Mouse (Mus musculus) CH12.LX (cell line): ENCODE measurements around the gene Etl4. TPM values are rescaled to one million over a fixed set of nuclear protein-coding genes. Genes with fewer than 3 reads are reported as not detected.

Experiments used
- DNase-seq: peaks from one replicate; pipeline ENCODE4 v3.0.0-alpha.2; 2013; ENCODE audit errors: extremely low read depth
- H3K27ac ChIP-seq: 2 replicates; pipeline ENCODE4 v1.5.1; 2012; ENCODE audit warnings: low read depth, mild to moderate bottlenecking, control low read depth, moderate library complexity; ENCODE audit not compliant: insufficient read depth
- H3K27me3 ChIP-seq: replicated peaks from 2 replicates; pipeline ENCODE3; 2012; ENCODE audit warnings: inconsistent platforms
- H3K36me3 ChIP-seq, 2 experiments: replicated peaks in 1 of 2; 2 replicates each; pipeline versions ENCODE3 to v1.6.1; 2012; ENCODE audit warnings: inconsistent platforms in 1 of 2, low read length in 1 of 2, mild to moderate bottlenecking in 1 of 2, mixed read lengths in 1 of 2, moderate library complexity in 1 of 2; ENCODE audit not compliant: control insufficient read depth in 1 of 2, insufficient read depth in 1 of 2
- H3K4me1 ChIP-seq, 2 experiments: 2 replicates each; pipeline ENCODE4 v1.6.1; 2012; ENCODE audit warnings: inconsistent platforms in 1 of 2, moderate library complexity in 1 of 2; ENCODE audit not compliant: insufficient read depth in 2 of 2, control insufficient read depth in 1 of 2
- H3K4me2 ChIP-seq: 2 replicates; pipeline ENCODE4 v1.6.1; 2012; ENCODE audit warnings: low read depth, mild to moderate bottlenecking, control low read depth; ENCODE audit not compliant: poor library complexity, insufficient read depth, severe bottlenecking
- H3K4me3 ChIP-seq, 3 experiments: fragments of 150-350 bp in 1 of 3; sonication (generic) in 1 of 3; replicated peaks in 1 of 3; 2 replicates each; pipeline versions ENCODE3 to v1.5.1; 2011 to 2012; ENCODE audit warnings: low read depth in 2 of 3, low read length in 2 of 3, mild to moderate bottlenecking in 2 of 3, moderate library complexity in 2 of 3, control low read depth in 1 of 3, improper control_type of control experiment in 1 of 3, inconsistent platforms in 1 of 3, mixed read lengths in 1 of 3; ENCODE audit not compliant: poor library complexity in 1 of 3
- H3K79me2 ChIP-seq: replicated peaks from 2 replicates; pipeline ENCODE4 v1.6.1; 2012; ENCODE audit warnings: mild to moderate bottlenecking, moderate library complexity; ENCODE audit not compliant: control insufficient read depth, poor library complexity, insufficient read depth, severe bottlenecking; ENCODE audit errors: extremely low read depth
- H3K9ac ChIP-seq: 2 replicates; pipeline ENCODE4 v1.6.1; 2012; ENCODE audit warnings: low read depth, mild to moderate bottlenecking, control low read depth, moderate library complexity; ENCODE audit not compliant: insufficient read depth
- H3K9me3 ChIP-seq: replicated peaks from 2 replicates; pipeline ENCODE3; 2012; ENCODE audit warnings: low read length, inconsistent platforms, mixed read lengths
- CHD2 ChIP-seq: IDR thresholded peaks from 2 replicates; pipeline ENCODE4 v1.6.1; 2011; ENCODE audit warnings: low read length, improper control_type of control experiment
- CTCF ChIP-seq, 2 experiments: IDR thresholded peaks in 1 of 2; conservative IDR thresholded peaks in 1 of 2; 2 replicates each; pipeline ENCODE4 v1.5.1; 2011 to 2012; ENCODE audit warnings: low read depth in 2 of 2, low read length in 2 of 2, improper control_type of control experiment in 1 of 2, inconsistent platforms in 1 of 2, mild to moderate bottlenecking in 1 of 2, moderate library complexity in 1 of 2
- JUND ChIP-seq: conservative IDR thresholded peaks from 2 replicates; pipeline ENCODE4 v1.6.1; 2011; ENCODE audit warnings: low read depth, low read length, improper control_type of control experiment
- MAFK ChIP-seq: IDR thresholded peaks from 2 replicates; pipeline ENCODE4 v1.6.1; 2011; ENCODE audit warnings: low read length, improper control_type of control experiment; ENCODE audit not compliant: insufficient replicate concordance
- MAX ChIP-seq: IDR thresholded peaks from 2 replicates; pipeline ENCODE4 v1.6.1; 2011; ENCODE audit warnings: low read length, improper control_type of control experiment
- MAZ ChIP-seq: IDR thresholded peaks from 2 replicates; pipeline ENCODE4 v1.6.1; 2012; ENCODE audit warnings: low read depth, mild to moderate bottlenecking, inconsistent platforms, low read length, improper control_type of control experiment, moderate library complexity
- MXI1 ChIP-seq: IDR thresholded peaks from 2 replicates; pipeline ENCODE4 v1.6.1; 2011; ENCODE audit warnings: mild to moderate bottlenecking, low read depth, low read length, improper control_type of control experiment
- MYC ChIP-seq: IDR thresholded peaks from 2 replicates; pipeline ENCODE4 v1.6.1; 2011; ENCODE audit warnings: low read depth, mild to moderate bottlenecking, improper control_type of control experiment, low read length
- NELFE ChIP-seq: IDR thresholded peaks from 2 replicates; pipeline ENCODE4 v1.6.1; 2011; ENCODE audit warnings: low read depth, low read length, improper control_type of control experiment
- POLR2A ChIP-seq: IDR thresholded peaks from 2 replicates; pipeline ENCODE4 v1.6.1; 2011; ENCODE audit warnings: low read depth, mild to moderate bottlenecking, improper control_type of control experiment, low read length
- RCOR1 ChIP-seq: conservative IDR thresholded peaks from 2 replicates; pipeline ENCODE4 v1.6.1; 2012; ENCODE audit warnings: low read depth, mild to moderate bottlenecking, inconsistent platforms, low read length, improper control_type of control experiment
- SMC3 ChIP-seq: IDR thresholded peaks from 2 replicates; pipeline ENCODE4 v1.6.1; 2011; ENCODE audit warnings: low read depth, low read length, improper control_type of control experiment
- USF1 ChIP-seq: IDR thresholded peaks from 2 replicates; pipeline ENCODE4 v1.6.1; 2014; ENCODE audit warnings: low read depth, mild to moderate bottlenecking, inconsistent platforms, low read length, improper control_type of control experiment
- ZC3H11A ChIP-seq: IDR thresholded peaks from 2 replicates; pipeline ENCODE4 v1.6.1; 2012; ENCODE audit warnings: low read depth, mild to moderate bottlenecking, inconsistent platforms, low read length, improper control_type of control experiment
- ZKSCAN1 ChIP-seq: IDR thresholded peaks from 2 replicates; pipeline ENCODE4 v1.6.1; 2012; ENCODE audit warnings: low read depth, inconsistent platforms, low read length, improper control_type of control experiment, borderline replicate concordance
- ZNF384 ChIP-seq: IDR thresholded peaks from 2 replicates; pipeline ENCODE4 v1.6.1; 2012; ENCODE audit warnings: low read depth, low read length, improper control_type of control experiment, inconsistent platforms
- dilution Hi-C: fragments of 300-500 bp; cut with MboI; formaldehyde crosslinking; loops from 2 replicates; pipeline ENCODE4 v1.14.3; 2020; ENCODE audit warnings: low sequenced_read_pairs; ENCODE audit not compliant: extremely low pct_unique_long_range_greater_than_20kb, extremely low pct_ligation_motif_present
- in situ Hi-C: fragments of 300-500 bp; cut with MboI; formaldehyde crosslinking; loops from 3 replicates; pipeline ENCODE4 v1.14.3; 2019; ENCODE audit warnings: low sequenced_read_pairs, low pct_ligation_motif_present, low pct_unique_long_range_greater_than_20kb, mixed read lengths
- polyA plus RNA-seq: library from polyadenylated mRNA; unstranded; fragments of >175 nt; gene quantifications from 2 replicates; pipeline ENCODE4 v1.2.1, GENCODE M21; 2012; ENCODE audit warnings: low read depth; ENCODE audit not compliant: insufficient read length
- total RNA-seq, 2 experiments: library from RNA; depleted of rRNA; stranded (reverse); fragments of 300-350 nt in 1 of 2; fragments of >200 nt in 1 of 2; gene quantifications; 2 replicates each; pipeline ENCODE4 v1.2.3; 2012 to 2014

Etl4 gene
- total and polyA plus RNA-seq, 3 experiments, result 7.2 to 18.6 (median 11.7) TPM

DNA sequence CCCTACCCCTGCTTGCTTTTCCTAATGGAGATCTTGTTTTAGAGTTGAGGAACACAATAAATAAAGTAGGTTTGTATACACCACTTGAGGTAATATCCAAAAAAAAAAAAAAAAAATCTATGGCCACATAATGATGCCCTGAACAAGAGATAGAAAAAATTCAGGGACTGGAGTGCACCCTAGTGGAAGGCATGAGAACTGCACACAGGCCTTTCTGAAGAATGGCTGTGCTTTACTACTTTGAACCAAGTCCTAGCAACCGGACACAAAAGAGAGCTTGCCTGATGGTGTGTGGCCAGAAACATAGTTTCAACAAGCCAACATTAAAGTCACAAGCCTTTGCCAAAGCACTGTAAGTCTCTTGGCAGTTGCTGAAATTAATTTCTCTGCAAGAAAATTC, 706.4 kb downstream of the Etl4 start:
- DNase-seq, result peak; percentile 59

DNA sequence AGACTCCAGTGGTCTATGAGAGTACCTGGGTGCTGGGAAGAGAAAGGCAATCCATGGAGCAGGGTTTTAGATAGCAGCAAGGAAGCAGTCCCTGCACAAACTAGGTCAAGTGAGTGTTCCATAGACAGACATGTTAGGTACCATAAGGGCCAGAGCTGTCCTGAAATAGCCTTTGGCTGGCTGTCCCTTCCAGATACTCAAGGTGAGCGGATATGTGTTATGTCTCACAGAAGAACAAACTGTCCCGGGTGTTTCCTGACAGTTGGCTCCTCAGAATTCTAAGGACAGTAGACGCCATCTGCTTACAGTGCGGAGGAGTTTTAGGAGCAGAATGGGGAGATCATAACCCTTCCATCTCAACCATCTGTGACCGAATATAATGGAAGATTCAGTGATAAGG, 708.8 kb downstream of the Etl4 start:
- Histone ChIP-seq H3K27ac (no peak overlapping the region), H3K4me3 (no peak overlapping the region), H3K9me3 (no peaks in the 10 kb centered on the region), H3K4me2 (no peak overlapping the region), H3K9ac (no peak overlapping the region), H3K79me2 (no peaks in the 10 kb centered on the region; the same call in 1 of the 2 replicates), H3K4me1 (peaks cover 0 to 2% of the 10 kb centered on the region in 2 experiments; a peak in 1 of 4 replicates), H3K36me3 (peaks cover 0 to 8% of the 10 kb centered on the region in 2 experiments), H3K27me3 (no peaks in the 10 kb centered on the region)
- in situ Hi-C loops, result loop anchor here (5.0 kb wide), 1 partner anchor 346 kb away; no protein-coding TSS in a partner anchor
- no peak for TF ChIP-seq MAFK
- TF ChIP-seq NELFE, result no peak
- TF ChIP-seq MAZ, result no peak
- TF ChIP-seq USF1, result no peak
- TF ChIP-seq CHD2, result no peak
- no peak for TF ChIP-seq MAX
- no peak for TF ChIP-seq ZKSCAN1
- no peak for TF ChIP-seq RCOR1
- no peak for TF ChIP-seq JUND
- TF ChIP-seq MYC, result no peak
- TF ChIP-seq CTCF (conservative IDR thresholded peaks at IDR 0.05 in 1 of 2, IDR thresholded peaks at IDR 0.05 in 1 of 2; ENCODE audit: low read depth in 2 of 2, low read length in 2 of 2), result no peak
- dilution Hi-C loops, result no loop called here
- no peak for DNase-seq

More for the DNA sequence above, 706.4 kb downstream of the Etl4 start:
- no peak overlapping the region for H3K9ac ChIP-seq
- no peak overlapping the region for H3K27ac ChIP-seq
- H3K79me2 ChIP-seq, result no peaks in the 10 kb centered on the region; the same call in 1 of the 2 replicates
- peaks cover 7 to 8% of the 10 kb centered on the region in 2 experiments; a peak in 1 of 4 replicates for H3K4me1 ChIP-seq
- no peaks in the 10 kb centered on the region for H3K27me3 ChIP-seq
- peaks cover 0 to 17% of the 10 kb centered on the region in 2 experiments for H3K36me3 ChIP-seq
- TF ChIP-seq SMC3 (peak; percentile 96), ZNF384 (peak; percentile 97), ZC3H11A (peak; percentile 86), POLR2A (no peak), MXI1 (no peak), CTCF (conservative IDR thresholded peaks at IDR 0.05 in 1 of 2, IDR thresholded peaks at IDR 0.05 in 1 of 2; ENCODE audit: low read depth in 2 of 2, low read length in 2 of 2) (peak; percentile 90 to 98)
- H3K9me3 ChIP-seq, result no peaks in the 10 kb centered on the region
- dilution Hi-C loops (no loop called here), in situ Hi-C loops (loop anchor here (5.0 kb wide), 1 partner anchor 344 kb away; no protein-coding TSS in a partner anchor)
- H3K4me2 ChIP-seq, result no peak overlapping the region
- no peak overlapping the region for H3K4me3 ChIP-seq
